Mouse (Mus musculus): Measurements from ENCODE around the gene Dtnbp1.

Gene Dtnbp1

DNA sequence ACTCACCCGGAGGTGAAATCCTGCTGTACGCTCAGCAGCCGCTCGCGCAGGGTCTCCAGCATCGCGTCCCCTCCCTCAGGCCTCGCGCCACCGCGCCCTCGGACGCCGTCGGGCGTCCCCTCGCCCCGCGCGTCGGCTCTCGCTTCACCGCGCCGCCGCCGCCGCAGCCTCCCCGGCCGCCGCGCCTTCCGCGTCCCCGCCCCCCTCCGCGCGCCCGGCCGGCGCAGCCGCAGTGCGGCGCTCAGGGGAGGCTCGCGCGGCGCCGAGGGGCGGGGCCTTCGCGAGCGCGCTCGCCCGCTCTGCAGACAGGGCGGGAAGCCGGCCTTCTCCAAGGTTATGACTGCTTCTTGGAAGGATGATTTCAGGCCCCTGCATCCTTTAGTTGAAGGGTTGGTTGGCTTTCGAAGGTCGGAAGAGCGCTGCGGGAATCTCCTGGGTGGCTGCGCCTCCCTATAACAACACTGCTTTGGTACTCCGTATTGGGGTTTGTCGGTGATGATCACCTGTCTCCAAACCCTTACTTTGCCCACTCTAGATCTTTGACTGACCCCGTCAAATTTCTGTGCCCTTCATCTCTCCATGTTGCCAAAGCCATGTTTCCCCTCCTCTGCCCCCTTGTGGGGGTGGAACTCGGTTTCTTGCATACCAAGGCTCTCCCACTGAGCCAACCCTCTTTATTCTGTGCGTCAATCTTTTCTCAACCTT, at the start of gene Dtnbp1:
Gene Dtnbp1, minus strand, starts transcription at position 237 of the 705 bp plus-strand sequence.
- peak; percentile 62 for DNase-seq (ENCODE audit: low spot score)

DNA sequence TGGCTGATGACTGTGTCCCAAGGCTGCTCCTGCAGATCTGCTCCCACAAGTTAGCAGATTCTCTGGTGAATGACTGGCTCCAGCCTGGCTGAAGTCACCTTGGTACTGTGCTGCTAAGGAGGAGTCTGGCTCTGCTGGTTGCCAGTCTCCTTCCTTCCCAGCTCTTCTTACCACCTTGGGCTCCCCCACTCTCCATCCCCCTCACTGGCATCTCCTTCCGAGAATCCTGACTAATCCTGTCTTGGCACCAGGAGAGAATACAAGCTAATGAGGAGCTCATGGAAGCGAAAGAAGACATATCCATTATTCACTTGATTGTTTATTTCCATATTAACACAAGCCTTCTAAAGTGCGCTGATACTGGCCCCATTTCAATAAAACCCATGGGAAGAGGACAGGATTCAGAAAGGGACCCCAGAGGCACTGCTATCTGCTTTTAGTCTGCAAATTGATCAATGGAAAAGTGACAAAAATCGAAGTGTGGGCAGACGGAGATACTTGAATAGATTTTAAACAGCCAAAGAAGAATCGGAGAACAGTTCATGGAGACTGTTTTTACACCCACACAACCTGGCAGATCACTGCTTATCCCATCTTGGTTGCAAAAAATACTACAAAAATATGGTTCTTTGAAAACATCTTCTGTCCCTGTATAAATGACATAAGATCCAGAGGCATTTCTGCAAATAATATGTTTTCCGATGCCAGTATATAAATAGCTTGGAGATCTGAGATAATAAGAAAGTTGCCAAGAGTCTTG, 47.5 kb upstream of the Dtnbp1 start:
- peak; percentile 49 for DNase-seq (ENCODE audit: low spot score)

DNA sequence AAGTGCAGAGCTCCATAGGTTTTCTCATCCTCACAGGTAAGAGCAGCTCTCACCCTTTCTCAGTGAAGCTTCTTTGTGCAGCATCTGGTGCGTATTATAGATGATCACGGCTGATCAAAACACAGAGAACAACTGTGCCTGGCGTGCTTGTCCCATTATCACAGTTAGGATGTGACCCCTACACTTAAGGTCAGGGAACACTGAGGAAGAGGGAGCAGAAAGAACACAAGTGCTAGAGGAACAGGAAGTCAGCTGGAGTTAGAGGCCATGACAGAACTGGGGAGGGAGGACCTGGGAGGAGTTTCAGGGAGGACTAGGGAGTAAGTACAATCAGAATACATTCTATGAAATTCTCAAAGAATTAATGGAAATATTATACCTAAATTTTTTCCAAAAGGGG, 41.5 kb upstream of the Dtnbp1 start:
- DNase-seq (ENCODE audit: low spot score), result no peak

DNA sequence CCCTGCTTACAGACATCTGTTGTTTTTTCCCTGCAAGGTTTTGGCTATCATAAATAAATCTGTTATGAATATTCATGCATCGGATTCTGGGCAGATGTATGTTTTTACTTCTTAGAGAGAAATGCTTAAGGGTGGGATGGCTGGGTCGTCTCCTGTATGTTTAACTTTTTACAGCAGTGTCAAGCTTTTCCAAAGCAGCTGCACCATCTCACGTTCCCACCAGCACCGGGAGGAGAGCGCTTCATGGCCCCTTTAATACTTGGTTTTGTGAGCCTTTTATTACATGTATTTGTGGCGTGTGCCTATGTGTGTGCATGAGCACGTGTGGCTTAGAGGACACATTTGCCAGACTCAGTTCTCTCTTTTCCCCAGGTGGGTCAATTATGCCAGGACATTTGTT, 38.8 kb upstream of the Dtnbp1 start:
- no peak for DNase-seq (ENCODE audit: low spot score)

DNA sequence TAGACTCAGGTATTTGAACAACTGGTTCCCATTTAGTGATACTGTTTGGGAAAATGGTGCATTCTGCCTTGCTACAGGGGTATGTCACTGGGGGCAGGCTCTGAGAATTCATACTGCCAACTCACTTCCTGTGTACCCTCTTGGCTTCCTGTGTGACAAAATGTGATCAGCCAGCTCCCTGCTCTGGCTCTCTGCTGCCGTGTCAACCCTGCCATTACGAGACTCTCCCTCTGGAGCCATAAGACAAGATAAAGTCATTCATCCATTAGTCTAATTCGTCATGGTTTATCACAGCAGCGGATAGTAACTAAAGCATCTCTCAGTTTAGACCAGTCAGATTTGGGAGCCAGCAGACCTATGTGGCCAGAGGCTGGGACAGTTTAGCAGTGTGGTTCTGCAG, 38.2 kb upstream of the Dtnbp1 start:
- no peak for DNase-seq (ENCODE audit: low spot score)

DNA sequence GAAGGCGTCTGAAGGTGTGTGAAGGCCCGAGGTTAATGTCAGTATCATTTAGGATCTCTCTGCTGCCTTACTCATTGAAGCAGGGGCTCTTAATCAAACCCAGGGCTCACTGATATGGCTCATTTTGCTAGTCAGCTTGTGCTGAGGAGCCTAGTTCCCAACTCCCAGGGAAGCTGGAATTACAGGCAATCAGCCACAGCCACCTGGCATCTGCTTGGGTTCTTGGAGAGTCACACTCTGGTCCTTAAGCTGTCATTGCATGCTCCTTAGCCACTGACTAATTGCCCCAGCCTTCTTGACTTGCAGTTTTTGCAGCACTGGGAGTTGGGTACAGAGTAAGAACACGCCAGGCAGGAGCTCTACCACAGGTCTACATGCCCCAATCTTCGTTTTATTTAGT, 34.5 kb upstream of the Dtnbp1 start:
- DNase-seq (ENCODE audit: low spot score), result no peak

DNA sequence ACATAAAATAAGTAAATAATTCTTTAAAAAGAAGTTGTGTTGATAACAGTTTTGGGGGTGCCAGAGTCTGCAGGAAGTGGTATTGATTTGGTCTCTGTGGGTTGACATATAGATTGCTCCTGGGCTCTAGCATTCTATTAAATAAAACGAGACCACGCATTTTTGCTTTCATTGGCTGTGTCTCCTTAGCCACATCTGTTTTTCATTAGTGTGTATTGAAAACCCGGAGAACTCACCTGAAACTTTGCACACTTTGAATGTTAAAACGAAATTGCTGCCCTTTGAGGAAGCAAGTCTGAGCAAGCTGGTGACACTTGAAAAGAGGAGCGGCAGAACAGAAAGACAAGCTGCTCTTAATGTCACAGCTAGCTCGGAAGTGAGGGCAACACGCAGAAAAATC, 32.8 kb upstream of the Dtnbp1 start:
- no peak for DNase-seq (ENCODE audit: low spot score)

DNA sequence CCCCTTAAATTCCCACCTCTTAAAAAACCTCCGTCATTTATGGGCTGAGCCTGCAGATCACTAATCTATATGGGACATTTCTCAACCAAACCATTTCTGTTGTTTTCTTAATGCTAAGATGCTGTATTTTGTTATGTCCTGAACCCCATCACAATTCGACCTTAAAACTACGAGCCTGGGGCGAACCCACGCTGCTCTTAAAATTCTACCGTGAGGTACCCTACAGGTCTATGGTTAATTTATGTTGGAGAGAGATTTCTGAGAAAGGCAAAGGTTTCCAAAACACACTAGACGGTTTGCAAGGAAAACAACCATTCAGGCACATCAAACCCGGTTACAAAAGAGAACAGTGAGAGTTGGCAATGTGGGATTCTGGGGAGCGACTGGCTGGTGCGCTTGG, 31.4 kb upstream of the Dtnbp1 start:
- DNase-seq (ENCODE audit: low spot score), result no peak

DNA sequence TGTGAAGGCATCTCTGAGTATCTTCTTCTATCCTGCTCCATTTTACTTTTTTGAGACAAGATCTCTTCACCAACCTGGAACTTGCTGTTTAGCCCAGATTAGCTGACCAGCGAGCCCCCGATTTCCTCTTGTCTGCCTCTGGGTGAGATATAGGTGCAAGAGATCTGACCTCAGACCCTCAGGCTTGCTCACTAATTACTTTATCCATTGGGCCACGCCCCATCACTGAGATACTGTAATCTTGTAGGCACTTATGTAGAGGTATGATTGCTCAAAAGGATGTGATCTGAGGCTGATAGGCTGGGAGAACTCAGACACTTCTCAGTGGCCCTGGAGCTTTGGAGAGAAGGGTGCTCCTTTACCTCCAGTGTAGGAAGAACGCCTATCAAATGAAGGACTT, 30.5 kb upstream of the Dtnbp1 start:
- DNase-seq (ENCODE audit: low spot score), result no peak

DNA sequence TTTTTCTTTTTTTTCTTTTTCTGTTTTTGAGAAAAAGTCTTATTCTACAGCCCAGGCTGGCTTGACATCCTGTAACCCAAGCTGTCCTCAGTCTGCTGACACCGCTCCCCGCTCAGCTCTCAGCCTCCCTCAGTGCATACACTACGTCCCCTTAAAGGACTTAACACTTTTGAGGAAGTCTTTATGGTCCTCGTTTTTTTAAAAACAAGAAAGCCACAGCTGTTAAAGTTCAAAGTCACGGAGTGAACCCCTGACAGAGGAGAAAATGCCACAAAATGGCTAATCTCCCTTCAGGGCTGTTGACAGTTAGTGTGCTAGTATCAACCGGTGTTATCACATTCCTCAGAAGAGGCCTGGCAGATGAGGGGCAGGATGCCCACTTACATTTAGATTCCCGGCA, 29.8 kb upstream of the Dtnbp1 start:
- DNase-seq (ENCODE audit: low spot score), result no peak

DNA sequence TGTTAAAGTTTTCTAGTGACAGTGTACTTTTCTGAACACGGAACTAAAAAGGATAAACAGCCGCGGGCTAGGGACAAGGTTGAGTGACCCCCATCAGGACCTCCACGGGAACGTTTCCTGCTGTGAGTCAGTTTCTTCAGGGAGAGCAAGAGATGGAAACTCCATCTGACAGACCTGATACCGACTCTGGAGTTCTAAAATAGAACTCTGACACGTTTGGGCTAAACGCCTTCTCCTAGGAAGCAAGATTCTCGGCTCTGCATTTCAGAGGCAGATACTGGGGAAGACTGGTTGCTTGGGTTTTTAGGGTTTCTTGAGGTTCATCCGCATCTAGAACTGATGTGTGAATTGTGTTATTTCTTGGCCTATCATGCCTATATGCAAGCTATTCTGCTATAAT, 29.4 kb upstream of the Dtnbp1 start:
- DNase-seq (ENCODE audit: low spot score), result no peak

DNA sequence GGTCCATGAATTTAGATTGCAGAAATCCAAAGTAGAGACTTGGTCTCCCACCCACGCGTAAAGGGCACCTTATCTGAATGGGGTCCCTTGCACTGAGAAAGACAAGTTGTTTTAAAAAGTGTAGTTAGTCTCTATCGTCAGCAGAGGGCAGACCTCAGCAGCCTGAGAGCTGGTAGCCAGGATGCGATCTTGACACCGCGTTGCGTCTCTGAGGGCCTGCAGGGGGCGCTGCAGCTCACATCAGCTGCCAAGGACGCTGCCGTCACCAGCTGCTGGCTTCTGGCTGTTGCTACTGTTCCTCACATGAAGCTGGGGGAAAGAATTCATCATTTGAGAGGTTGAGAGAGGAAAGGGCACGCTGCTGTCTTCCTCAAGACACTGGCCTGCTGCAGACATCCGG, 28.9 kb upstream of the Dtnbp1 start:
- peak; percentile 90 for DNase-seq (ENCODE audit: low spot score)

DNA sequence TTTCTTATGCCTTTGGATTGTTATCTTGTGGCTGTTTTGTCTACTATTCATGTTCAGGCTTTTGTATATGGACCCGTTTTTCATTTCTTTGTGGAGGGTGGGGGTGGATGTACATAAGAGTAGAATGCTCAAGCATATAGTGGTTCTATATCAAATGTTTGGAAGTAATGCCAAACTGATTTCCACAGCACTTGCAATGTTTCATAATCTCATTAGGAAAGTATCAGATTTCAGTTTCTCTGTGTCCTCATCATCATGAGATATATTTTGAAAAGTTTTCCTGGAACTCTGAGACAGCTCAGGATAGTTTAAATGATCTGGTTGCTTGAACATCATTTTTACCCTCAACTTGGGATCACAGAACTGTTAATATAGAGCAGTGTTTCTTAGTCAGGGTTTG, 27.8 kb upstream of the Dtnbp1 start:
- no peak for DNase-seq (ENCODE audit: low spot score)

DNA sequence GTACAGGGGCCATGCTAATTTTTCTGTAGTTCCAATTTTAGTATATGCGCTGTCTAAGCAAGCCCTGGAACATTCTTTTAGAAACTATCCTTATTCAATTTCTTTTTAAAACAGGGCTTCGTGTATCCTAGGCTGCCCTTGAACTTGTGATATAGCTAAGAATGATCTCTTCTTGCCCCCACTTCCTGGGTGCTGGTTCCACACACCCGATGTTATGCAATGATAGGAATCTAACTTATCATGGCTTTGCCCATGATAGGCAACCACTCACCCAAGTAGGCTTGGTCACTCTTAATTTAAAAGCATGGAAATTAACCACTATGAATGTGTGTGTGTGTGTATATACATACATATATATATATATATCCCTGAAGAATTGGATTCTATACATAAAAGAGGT, 24.3 kb upstream of the Dtnbp1 start:
- no peak for DNase-seq (ENCODE audit: low spot score)

DNA sequence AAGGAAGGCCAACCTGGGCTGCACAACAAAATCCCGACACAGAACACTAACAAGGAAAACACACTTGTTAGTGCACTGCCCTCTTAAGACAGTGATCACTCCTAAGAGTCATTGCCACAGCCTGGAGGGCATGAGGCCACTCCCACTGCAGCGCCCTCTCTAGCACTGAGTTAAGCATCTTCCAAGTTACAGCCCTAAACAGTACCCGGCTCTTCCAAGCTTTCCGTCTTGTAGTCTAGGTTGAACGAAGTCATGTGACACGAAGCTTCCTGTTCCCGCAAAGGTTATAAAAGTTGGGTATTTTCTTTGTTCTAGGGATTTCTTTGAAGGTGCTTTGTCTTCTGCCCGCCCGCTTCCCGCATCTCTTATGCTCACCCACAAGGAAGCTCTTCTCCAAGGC, 22.9 kb upstream of the Dtnbp1 start:
- DNase-seq (ENCODE audit: low spot score), result no peak

DNA sequence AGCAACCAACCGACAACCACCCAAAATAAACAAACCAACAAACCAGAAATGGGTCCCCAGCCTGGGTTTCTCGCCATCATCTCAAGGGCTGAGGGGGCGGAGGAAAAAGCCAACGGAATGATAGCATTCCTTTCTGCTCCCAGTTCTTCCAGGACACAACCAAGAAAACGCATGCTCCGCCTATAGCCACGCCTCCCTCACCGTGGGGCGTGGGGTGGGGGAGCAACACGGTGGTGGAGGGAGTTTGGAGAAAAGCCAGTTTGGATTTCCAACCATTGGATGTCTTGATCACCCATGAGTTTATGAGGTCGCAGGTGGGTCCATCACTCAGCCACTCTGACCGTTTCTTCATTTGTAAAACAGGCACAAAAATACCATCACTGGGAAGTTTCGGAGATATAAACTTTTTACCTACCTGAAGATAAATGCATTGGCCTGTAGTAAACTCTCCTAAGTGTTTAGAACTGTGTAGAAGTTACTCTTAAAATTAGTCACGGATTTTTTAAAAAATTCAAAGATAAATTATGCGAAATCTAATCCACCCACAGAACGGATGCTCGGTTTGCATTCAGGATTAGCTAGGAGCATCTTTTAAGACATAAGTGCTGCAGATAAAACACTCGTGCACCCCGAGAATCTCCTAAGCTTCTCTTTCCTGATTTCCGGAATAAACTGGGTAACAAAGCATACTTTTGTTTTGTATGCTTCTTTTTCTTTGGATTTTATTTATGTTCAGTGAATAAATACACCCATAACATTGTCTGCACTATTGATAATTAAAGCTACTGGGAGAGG, 21.6 kb upstream of the Dtnbp1 start:
- no peak for DNase-seq (ENCODE audit: low spot score)

DNA sequence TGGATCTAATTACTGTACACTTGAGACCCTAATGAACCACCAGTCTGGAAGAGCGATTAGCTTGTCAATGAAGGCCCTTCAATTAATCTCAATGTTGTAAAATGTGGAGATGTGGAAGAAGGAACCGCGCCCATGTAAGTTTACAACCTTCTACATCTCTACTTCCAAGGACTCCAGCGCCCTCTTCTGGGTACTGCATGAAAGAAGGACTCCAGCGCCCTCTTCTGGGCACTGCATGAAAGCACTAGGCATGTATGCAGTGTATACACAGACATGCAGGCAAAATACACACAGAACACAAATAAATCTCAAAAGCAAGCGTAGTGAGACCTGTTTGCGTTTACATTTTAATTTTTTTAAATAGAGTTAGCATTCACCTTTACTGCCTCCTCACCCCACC, 6.2 kb upstream of the Dtnbp1 start:
- DNase-seq (ENCODE audit: low spot score), result no peak

DNA sequence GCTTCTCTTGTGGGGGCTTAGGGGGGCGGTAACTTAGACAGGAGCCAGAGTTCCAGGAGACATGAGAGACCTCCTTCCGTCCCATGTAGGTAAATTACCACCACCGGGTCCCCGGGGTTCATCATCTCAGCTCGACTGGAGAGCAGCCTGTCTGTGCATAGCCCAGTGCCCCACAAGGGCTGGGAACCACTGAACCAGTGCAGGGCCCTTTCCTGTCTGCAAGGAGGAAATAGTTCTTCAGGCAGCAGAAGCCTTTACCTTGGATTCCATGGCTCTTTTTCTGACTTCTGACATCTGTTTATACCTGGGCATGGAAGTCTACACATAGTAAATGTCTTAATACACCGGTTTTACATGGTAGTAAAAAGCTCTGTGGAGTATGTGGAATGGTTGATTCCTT, 5.8 kb upstream of the Dtnbp1 start:
- no peak for DNase-seq (ENCODE audit: low spot score)

DNA sequence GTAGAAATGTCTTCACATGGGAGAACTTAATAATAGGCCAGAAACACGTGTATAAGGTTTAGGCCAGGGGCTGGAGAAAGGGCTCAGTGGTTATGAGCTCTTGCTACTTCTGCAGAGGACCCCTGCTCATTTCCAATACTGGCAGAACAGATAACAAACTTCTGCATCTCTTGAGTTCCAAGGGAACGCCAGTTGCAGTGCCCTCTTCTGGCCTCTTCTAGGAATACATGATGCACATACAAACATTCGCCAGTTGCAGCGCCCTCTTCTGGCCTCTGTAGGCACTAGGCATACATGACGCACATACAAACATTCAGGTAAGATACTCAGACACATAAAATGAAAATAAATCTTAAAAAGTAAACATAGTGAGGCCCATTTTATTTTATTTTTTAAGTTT, 4.5 kb upstream of the Dtnbp1 start:
- no peak for DNase-seq (ENCODE audit: low spot score)

DNA sequence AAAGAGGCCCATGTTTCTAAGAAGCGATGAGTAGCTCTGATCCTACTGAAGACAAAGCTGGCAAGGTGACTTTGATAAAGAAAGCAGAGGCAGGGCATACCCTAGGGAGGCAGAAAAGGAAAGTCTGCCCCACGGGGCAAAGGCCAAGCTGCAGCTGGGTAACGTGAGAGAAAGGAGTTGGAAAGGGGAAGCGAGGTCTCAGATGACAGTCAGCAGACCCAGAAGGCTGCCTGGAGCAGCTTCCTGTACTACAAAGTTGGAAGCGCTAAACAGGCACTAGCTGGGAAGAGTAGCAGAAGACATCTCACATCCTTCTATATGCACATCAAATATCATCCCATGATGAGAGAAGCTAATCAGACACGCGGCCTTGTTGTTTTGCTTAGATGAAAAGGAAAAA, 3.9 kb upstream of the Dtnbp1 start:
- DNase-seq (ENCODE audit: low spot score), result no peak

DNA sequence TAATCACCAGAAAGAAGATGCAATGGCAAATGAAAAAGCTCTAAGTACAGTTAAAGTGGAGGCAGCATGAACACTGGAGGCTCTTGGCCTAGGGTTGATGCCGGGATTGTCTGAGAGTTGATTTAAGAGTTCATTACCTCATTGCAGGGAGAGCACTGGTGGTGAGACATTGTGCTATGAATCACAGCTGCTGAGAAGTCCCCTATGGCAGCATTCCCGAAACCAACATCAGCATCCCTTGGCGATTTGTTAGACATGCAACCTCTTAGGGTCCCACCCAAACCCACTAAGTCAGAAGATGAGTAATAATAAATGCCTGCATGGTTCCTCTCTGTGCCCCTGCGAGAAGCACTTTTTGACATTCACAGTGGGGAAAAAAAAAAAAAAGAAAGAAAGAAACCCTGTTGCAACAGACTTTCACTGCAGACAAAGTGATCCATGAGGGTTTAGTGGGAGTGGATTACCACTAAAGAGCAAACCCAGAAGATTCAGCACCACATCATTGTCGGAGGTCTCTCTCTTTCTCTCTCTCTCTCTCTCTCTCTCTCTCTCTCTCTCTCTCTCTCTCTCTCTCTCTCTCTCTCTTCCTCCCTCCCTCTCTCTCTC, 3.1 kb upstream of the Dtnbp1 start:
- no peak for DNase-seq (ENCODE audit: low spot score)

DNA sequence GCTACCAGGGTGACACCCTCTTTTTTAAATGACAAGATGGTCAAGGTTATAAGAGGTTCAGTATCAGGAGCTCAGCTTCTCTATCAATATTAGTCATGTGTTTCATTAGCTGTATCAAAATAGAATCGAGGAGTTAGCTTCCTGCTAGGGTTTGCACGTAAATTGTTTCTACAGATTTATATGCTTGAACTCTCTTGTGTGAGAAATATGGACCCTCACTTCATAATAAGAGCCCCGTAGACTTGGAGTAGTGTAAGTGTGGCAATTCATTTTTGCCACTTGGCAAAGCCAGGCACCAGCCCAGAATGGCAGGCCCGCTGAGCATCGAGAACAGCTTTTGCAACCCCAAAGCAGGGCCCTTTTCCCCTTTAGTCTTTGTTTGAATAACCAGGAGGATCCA, 1.1 kb upstream of the Dtnbp1 start:
- DNase-seq (ENCODE audit: low spot score), result no peak

All from layer of hippocampus, adult 11-12 months (tissue).